Mouse (Mus musculus) lung, postnatal 36 days (tissue): ENCODE measurements at regions not wholly inside any gene's neighbourhood (a gene's known extent, or its start where the extent isn't known, plus 50 kb on each side); places are given as distances from the start of the nearest gene placed in this dataset.
"Not testable (repeated sequence)": the region's sequence is repeated elsewhere in the genome, so short reads cannot be mapped to it uniquely, and the experiment has no call there.

Source experiments
- DNase-seq: peaks from one replicate; pipeline ENCODE4 v3.0.0; 2022; ENCODE audit warnings: mixed read lengths

DNA sequence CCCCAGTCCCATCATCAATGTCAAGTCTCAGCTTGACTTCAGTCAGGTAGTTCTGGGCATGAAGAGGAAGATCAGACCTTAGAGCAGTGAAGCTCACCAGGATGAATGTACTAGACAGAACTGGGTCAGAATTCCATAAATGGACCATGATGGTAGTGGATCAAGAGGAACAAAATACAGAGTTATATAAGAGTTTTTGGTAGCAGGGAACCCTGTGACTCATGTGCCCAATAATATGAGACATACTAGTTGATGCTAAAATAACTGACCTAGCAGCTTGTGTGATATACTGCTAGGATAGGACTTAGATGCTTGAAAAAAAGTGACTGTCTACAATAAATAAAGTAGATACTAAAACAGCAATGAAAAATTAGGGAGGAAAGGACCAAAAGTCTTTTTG lies 225.6 kb downstream of the Nuak1 start:
- no peak for DNase-seq

DNA sequence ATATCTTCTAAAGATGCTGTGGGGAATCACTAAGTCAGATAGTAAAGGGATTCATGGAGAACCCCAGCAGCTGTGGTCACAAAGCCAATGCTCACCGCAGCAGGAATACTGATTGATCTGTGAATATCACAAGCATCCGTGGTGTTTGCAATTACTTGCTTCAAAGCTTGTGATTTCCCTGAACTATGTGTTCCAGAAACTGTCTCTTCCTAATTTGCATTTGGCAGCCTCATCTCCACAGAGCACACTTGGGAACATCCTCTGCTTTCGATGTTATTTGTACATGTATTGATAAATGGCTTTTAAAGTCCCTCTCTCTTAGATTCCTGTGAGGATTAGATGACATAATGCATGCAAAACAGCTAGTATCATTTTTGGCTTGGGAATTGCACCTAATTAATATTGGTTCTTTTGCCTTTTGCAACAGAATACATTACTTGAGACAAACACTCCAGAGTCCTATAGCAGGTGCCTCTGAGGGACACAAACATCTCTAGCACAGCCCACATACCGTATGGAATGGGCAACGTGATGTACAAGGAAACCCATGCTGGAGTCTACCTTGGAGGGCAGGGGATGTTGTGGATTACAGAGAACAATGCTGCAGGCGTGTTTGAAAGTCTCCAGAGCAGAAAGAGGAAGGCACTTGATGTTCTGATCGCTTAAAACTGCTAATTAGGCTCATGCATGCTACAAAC lies 211.0 kb downstream of the Nuak1 start:
- DNase-seq = no peak

DNA sequence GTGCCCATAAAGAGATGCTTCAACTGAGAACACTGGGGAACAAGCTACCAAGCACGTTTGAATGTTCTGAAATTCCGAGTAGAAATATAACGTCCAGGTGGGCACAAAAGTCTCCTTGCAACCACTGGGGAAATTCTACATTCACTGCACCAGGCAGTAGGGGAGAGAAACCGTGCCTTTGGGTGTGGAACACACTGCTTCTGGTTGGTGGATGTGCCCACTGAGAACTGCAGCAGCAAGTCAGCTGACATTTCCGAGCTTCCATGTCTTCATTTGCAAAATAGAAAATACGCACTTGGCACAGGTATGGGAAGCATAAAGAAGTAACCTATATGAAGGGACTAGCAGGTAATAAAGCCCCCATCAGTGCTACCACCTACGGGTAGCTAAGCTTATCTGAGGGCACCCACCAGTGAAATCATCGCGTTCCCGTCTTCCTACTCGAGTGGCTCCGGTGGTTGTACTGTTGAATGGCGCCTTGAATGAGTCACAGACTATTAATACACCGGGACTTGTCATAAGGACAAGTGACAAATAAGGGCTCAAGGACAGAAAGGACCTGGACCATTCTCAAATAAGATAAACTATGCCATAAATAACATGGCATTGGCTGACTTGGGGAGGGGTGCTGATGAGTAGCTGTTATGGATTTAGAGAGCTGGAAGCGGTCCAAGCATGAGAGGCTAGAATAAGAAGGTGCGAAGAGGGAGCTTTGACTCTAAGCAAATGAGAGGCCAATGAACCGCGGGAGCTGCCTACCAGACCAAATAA lies 210.2 kb downstream of the Nuak1 start:
- no peak for DNase-seq

DNA sequence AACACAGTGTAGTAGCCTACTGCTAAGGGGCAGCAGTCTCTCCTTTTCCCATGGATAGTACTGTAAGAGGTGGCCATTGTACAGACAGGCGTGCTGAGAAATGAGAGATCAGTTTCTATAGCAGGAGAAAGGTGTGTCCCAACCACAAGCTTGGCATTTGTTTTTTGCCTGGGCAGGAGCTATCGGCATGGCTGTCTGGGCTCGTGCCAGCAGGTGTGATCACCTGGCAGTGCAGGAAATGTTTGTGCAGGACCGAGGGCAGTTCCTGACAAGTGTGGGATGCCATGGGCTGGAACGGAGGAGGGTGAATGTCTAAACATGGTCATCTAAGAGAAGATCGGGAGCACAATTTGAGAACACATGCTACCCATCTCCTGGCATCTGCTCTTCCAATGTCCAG lies 205.4 kb downstream of the Nuak1 start:
- no peak for DNase-seq

DNA sequence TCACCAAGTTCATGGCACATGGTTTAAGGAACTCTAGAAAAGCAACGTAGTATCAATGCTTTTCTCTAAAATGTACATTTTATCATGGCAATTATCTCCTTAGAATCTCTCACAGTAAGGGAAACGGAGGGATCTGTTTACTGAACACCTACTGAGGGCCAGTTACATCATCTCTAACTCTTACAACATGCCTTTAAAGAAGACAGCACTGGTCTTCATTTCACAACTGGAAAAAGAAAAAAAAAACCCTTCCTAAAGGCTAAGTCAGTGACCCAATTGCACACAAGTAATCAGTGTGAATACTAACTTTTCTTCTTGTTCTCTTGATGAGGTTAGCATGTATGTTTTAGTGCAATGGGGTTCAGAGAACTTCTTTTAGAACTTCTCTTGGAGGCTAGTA lies 204.2 kb downstream of the Nuak1 start:
- no peak for DNase-seq

DNA sequence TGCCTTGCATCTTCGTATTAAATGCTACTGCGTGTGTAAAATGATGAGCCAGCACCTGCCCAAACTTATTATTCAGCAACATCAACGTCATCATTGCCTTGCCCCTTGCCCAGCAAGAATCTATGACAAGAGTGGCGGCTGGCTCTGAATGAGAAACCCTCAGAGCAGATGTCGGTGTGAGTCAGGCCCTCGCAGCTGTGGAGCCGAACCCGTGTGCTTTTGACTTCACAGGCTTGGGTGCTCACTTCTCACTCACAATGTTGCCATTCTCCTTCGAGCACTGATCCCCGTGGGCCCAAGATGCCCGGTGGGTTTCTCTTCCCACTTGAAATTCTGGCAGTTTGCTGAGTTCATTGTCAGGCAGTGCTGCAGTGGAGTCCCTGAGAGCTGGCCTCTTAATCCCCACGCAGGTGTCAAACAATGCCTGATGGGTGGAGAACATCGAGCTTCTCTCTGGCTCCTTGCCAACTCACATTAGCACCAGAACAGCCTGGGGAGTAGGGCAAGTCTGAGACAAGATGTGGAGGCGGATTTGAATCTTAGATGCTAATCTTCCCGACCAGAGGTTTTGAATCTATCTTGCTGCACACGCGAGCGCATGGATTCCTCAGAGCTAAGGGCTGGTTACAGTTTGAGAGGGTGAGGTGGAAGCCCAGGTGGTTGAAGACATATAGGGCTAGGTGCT lies 202.0 kb downstream of the Nuak1 start:
- no peak for DNase-seq

DNA sequence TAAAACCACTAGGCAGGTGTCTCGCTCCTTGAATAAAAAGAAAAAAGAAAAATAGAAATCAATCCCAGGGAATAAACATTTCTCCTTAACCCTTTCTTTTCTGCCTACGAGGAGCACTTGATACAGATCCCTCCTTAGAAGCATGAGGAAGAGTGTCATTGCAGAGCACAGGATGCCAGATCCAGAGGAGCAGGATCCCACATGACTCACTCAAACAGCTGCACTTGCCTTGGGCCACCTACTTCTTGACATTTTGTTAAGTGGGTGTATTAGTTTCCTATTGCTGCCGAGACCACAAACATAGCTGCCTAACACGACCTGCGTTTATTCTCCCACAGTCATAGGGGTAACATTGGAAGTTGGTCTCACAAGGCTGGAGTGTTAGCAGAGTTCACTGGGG lies 197.1 kb downstream of the Nuak1 start:
- DNase-seq = no peak

DNA sequence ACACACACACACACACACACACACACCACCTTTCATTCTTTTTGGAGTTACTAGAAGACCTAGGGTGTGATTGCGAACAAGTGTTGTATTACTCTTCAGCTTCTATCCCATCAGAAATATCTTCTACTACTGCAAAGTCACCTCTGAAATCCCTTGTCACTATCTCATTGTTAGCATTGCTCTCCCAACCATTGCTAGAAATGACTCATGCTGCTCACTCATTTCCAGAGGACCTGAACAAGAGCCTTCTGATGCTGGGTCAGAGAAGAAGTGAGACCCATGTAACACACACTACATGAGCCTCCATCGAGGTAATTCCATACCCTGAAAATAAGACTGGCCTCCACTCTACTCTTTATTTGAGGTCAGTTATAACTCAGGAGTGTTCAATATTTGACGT lies 191.1 kb downstream of the Nuak1 start:
- DNase-seq = no peak

DNA sequence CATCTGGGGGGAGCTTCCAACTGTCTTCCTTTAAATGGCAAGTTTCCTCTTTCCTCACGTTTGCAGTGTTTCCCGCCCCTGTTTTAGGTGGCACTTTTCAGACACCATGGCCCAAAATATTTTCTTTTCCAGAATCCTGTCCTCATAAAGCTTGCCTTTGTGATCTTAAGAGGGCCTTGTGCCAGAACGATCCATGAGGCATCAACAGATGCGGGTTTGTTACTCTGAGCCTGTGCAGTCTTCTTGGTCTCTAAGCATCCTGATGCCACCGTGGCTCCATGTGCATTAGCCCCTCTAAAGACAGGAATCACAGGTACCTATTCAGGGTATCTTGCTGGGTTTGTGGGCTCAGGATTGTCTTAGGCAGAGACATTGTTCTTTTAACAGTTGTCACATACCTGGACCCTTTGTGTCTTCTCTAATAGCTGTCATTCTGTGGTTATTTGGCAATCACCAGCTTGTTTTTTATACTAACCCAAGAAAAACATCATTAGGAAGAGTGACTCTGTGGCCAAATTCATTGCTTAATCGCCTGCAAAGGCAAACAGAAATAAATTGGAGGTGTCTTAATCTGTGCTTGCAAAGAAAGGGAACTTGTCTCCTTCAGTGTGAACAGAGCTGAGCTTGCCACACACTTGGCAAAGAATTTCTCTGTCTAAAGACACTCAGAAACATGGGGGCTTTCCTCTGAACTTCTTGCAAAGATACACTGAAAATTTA lies 179.3 kb downstream of the Nuak1 start:
- DNase-seq = peak; percentile 29

DNA sequence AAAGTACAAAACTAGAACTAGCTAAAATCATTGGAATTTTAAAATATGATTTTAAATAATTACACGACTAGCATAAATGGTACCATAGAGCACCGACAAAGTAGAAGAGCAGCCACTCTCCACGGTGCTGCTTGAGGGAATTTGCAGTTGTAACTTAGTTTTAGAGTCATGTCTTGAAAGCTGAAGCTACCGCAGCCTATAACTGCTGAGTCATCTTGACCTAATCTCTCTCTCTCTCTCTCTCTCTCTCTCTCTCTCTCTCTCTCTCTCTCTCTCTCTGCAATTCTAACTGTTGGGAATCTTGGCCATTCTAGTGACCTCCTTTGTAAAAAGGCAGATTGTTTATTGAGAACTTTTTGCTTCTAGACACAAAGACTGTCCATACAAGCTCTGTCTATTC lies 177.5 kb downstream of the Nuak1 start:
- DNase-seq = no peak

DNA sequence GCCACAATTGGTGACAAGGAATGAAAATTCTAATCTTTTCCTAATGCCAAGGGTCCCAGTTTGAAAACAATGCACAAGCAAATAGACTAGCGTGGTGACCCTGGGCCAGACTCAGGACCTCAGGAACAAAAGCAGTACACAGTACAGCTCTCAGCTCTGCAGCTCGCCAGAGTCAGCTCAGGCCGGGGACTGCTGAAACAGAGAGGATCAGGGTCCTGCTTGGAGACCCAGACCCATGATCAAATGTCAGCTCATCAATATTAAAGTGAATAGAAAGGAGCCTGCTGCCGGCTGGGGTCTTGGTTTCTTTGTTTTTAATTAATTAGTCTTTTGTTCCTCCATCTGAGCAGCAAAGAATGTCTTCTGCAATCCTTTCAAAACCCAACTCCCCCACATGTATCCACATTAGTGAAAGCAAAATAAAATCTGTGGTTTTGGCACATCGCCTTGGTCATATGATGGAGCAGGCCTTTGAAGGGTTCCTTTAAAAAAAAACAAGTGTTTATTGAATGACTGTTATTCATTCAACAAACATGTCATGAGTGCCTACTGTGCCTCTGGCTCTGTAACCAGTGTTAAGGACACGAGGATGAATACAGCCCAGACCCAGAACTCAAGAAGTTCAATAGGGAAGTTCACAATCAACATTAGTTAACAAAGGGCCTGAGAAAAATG lies 154.4 kb downstream of the Nuak1 start:
- DNase-seq = peak; percentile 63

DNA sequence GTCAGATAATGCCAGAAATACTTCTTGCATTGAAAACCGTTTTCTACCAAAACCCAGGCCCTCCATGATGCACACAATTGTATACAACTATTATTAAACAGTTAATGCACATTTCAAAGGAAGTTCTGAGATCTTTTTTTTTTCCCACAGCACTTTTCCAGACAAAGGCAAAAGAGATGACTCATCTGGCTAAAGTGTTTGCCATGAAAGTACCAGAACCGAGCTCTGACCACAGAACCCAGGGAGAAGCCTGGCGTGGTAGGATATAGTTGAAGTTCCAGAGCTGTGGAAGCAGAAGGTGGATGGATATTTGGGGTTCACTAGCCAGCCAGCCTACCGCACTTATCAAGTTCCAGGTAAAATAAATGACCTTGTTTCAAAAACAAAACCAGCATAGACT lies 146.0 kb downstream of the Nuak1 start:
- DNase-seq = no peak

DNA sequence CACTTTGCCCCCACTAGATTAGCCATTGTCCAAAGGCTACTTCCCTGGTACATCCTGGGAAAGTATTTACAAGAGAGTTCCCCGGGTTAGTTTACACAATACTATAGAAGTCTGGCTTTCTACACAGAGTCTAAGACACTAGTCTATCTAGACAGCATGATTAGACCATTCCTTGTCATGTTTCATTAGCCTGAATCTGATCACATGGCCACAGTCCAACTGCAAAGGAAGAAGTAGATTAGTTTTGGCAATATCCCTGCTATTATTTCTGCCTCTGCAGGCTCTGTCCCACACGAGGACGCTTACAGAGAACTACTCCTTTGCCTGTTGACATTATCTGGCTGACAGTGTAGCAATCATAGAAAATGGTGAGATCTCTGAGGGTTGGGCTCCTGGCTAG lies 144.2 kb downstream of the Nuak1 start:
- DNase-seq = no peak

DNA sequence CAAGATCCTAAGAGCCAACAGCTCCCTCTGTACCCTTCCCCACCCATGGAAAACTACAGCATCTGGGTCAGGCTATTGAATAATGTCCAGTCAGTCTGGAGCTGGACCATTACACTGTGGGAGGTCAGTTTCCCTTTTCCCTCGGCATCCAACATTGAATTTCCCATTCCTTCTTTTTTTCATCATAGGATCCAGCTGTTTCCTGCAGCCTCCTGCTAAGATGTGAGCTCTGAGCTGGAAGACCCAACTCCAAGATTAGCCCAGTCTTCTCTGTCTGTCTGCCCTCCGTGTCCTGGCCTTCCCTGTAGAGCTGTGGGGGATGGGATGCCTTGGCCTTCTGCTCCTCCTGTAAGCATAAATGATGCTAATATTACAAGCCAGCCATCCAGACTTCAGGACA lies 138.8 kb downstream of the Nuak1 start:
- no peak for DNase-seq

DNA sequence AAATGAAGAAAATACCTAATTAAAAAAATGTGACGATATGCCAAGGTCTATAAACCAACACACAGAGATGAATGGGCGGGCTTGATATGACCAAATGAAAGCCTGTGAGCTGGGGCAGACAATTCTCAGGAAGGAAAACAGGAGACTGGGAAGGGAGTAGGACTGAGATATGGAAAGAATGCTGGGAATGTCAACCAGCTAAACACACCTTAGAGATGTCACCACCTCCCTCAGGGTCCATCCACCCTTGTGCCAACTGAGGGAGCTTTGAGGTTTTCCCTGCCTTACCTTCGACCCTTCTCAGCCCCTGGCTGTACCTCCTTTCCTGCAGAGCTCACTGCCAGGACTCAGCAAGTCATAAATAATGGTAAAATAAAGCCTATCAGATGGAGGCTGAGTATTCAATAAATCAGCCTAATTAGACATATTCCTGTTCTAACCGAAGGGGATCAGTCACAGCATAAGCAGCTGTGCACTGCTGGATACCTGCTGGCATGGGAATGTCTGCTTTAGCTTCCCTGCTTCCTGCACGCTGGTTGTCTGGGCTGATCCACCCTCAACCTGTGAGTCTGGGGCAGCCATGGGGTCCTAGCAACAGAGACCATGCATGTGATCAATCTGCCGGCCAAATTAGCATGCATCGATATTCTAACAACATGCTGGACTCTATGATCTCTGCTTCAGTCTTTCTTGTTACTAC lies 137.4 kb downstream of the Nuak1 start:
- DNase-seq = no peak

DNA sequence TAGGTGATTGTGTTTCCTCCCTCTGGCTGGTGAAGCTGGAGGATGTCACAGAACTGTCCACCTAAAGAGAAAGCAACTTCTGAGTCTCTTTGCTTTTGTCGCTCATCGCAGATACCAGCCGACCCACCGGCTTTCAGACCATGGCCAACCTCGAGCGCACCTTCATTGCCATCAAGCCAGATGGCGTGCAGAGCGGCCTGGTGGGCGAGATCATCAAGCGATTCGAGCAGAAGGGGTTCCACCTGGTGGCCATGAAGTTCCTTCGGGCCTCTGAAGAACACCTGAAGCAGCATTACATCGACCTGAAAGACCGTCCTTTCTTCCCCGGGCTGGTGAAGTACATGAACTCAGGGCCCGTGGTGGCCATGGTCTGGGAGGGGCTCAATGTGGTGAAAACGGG lies 131.7 kb downstream of the Nuak1 start:
- not testable (repeated sequence) for DNase-seq

DNA sequence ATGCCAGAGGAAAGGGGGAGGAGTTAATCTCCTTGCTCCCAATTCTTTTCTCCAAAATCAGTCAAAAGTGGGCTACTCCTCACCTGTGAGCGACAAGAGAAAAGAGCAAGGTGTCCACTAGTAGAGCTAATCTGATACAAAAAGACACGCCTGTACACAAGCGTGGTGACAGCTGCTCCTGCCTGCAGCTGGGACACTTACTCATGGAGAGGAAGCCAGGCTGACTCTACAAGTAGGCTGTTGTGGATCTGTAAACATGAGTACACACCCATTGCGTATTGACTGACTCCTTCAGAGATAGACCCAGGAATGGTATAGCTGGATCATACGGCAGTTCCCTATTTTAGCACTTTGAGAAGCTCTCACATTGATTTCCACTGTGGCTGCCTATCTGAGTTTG lies 129.7 kb downstream of the Nuak1 start:
- DNase-seq = no peak

DNA sequence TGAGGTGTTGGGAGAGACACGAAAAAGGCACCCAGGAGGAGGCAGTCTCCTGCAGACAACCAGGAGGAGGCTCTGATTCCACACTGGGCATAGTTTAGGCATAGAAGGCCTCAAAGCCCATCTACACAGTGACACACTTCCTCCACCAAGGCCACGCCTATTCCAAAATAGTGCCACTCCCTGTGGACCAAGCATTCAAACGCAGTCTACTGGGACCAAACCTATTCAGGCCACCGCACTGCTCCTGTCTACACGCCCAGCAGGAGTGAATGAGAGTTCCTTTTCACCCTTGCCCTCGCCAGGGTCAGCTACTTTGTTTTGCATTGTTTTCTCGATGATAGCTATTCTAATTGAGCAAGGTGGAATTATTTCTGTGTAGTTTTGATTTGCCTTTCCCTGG lies 127.7 kb downstream of the Nuak1 start:
- DNase-seq = no peak

DNA sequence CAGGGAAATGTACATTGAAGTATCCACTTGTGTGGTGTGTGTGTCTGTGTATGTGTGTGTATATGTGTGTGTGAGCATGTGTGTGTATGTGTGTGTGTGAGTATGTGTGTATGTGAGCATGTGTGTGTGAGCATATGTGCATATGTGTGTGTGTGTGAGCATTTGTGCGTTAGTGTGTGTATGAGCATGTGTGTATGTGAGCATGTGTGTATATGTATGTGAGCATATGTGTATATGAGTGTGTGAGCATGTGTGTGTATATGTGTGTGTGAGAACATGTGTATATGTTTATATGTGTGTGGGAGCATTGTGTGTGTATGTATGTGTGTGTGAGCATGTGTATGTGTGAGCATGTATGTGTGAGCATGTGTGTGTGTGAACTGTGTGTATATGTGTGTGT lies 123.5 kb downstream of the Nuak1 start:
- DNase-seq = no peak

DNA sequence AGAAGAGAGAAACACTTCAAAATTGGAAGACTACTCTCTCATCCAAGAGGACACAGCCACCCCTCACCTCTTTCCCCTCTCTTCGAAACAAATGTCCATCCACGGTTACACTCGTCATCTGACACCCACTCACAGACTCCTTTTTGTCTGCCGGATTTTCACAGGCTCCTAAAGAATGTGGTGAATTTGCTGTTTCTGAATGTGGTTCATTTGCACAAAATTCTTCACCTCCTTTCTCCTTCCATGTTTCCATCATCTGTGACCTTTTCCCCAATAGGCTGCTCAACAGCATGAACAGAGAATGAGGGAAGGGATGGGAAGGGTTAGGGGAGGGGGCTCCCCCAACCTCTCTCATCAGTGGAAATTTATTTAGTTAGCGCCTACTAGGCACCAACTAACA lies 122.4 kb downstream of the Nuak1 start:
- no peak for DNase-seq
